Mouse (Mus musculus) cerebellum, adult 2 months (tissue): ENCODE measurements around the gene Tspan9. TPM values are rescaled to one million over a fixed set of nuclear protein-coding genes. Genes with fewer than 3 reads are reported as not detected.

ENCODE experiments used
- DNase-seq, 2 experiments: peaks; one replicate each; pipeline ENCODE4 v3.0.0; 2021
- H3K27ac ChIP-seq: fragments of 200-500 bp; 2 replicates; pipeline ENCODE4 v1.5.1; 2012; ENCODE audit warnings: low read length, control low read depth, inconsistent platforms; ENCODE audit not compliant: insufficient read depth
- H3K27me3 ChIP-seq: fragments of 200-500 bp; 2 replicates; pipeline ENCODE4 v1.6.1; 2012; ENCODE audit warnings: inconsistent platforms, mild to moderate bottlenecking, low read length, moderate library complexity; ENCODE audit not compliant: control insufficient read depth, insufficient read depth
- H3K4me1 ChIP-seq: fragments of 200-500 bp; 2 replicates; pipeline ENCODE4 v1.6.1; 2011; ENCODE audit warnings: low read length; ENCODE audit not compliant: control insufficient read depth, insufficient read depth
- H3K4me3 ChIP-seq: fragments of 200-500 bp; replicated peaks from 2 replicates; pipeline ENCODE3; 2011; ENCODE audit warnings: mild to moderate bottlenecking, low read depth, low read length, control low read depth; ENCODE audit not compliant: insufficient read depth
- CTCF ChIP-seq: fragments of 200-500 bp; IDR thresholded peaks from 2 replicates; pipeline ENCODE4 v1.5.1; 2011; ENCODE audit warnings: low read depth, mild to moderate bottlenecking, control low read depth, low read length, moderate library complexity, borderline replicate concordance; ENCODE audit not compliant: insufficient read depth
- POLR2A ChIP-seq: fragments of 200-500 bp; IDR thresholded peaks from 2 replicates; pipeline ENCODE4 v1.6.1; 2011; ENCODE audit warnings: low read length, control low read depth, borderline replicate concordance; ENCODE audit not compliant: insufficient read depth
- WGBS: fragments of 180-500 bp; shearing (Covaris S2); methylation state at CpG from one replicate; pipeline ENCODE4 v1.1.7; 2018; 5-methylcytosine and 5-hydroxymethylcytosine counted together
- polyA plus RNA-seq: library from polyadenylated mRNA; depleted of rRNA; stranded (reverse); fragments of >200 nt; gene quantifications from 2 replicates; pipeline ENCODE4 v1.2.3, GENCODE M21; 2012

Gene Tspan9
- polyA plus RNA-seq, 1 experiment, result 303 TPM

- TF ChIP-seq CTCF, result no peak
- TF ChIP-seq POLR2A, result no peak
- Histone ChIP-seq H3K4me1 (no peaks in the 10 kb centered on the region), H3K4me3 (no peak overlapping the region), H3K27me3 (no peaks in the 10 kb centered on the region), H3K27ac (no peak overlapping the region)
- 68% methylated on average over 5 of the region's 5 CpGs for WGBS
- DNase-seq, result no peak
Observed at GRCm38 (mm10) chr6:128122127-128122526, 21.3 kb downstream of the Tspan9 start.

GRCm38 (mm10) chr6:128121691-128122090, 21.7 kb downstream of the Tspan9 start:
- Histone ChIP-seq H3K27me3 (no peaks in the 10 kb centered on the region), H3K4me3 (no peak overlapping the region), H3K4me1 (no peaks in the 10 kb centered on the region), H3K27ac (no peak overlapping the region)
- no peak for DNase-seq
- 82% methylated on average over 5 of the region's 5 CpGs for WGBS
- no peak for TF ChIP-seq CTCF
- TF ChIP-seq POLR2A, result no peak

- DNase-seq, result no peak
- no peak overlapping the region for H3K4me3 ChIP-seq
- WGBS, result 49% methylated on average over 12 of the region's 12 CpGs
- TF ChIP-seq CTCF (no peak), POLR2A (no peak)
- H3K27me3 ChIP-seq, result no peaks in the 10 kb centered on the region
- no peaks in the 10 kb centered on the region for H3K4me1 ChIP-seq
- H3K27ac ChIP-seq, result no peak overlapping the region
Observed at GRCm38 (mm10) chr6:128120806-128121205, 22.6 kb downstream of the Tspan9 start.

- TF ChIP-seq CTCF (no peak), POLR2A (no peak)
- no peaks in the 10 kb centered on the region for H3K27me3 ChIP-seq
- 95% methylated on average over 7 of the region's 7 CpGs for WGBS
Observed at GRCm38 (mm10) chr6:128118670-128119230, 24.6 kb downstream of the Tspan9 start.

GRCm38 (mm10) chr6:128116836-128117542, 26.4 kb downstream of the Tspan9 start:
- Histone ChIP-seq H3K27ac (no peak overlapping the region), H3K27me3 (no peaks in the 10 kb centered on the region), H3K4me3 (no peak overlapping the region), H3K4me1 (peaks cover 3% of the 10 kb centered on the region; the same call in 1 of the 2 replicates)
- WGBS, result 76% methylated on average over 10 of the region's 10 CpGs
- no peak for DNase-seq
- TF ChIP-seq CTCF (no peak), POLR2A (no peak)

More at GRCm38 (mm10) chr6:128118670-128119230, 24.6 kb downstream of the Tspan9 start:
- Histone ChIP-seq H3K4me3 (no peak overlapping the region), H3K27ac (no peak overlapping the region), H3K4me1 (peaks cover 3% of the 10 kb centered on the region; the same call in 1 of the 2 replicates)
- no peak for DNase-seq

GRCm38 (mm10) chr6:128116344-128116743, 27.1 kb downstream of the Tspan9 start:
- TF ChIP-seq CTCF (no peak), POLR2A (no peak)
- Histone ChIP-seq H3K27ac (no peak overlapping the region), H3K27me3 (no peaks in the 10 kb centered on the region), H3K4me3 (no peak overlapping the region), H3K4me1 (peaks cover 3% of the 10 kb centered on the region; the same call in 1 of the 2 replicates)
- DNase-seq, result no peak
- WGBS, result 87% methylated on average over 2 of the region's 2 CpGs

GRCm38 (mm10) chr6:128115121-128115520, 28.3 kb downstream of the Tspan9 start:
- Histone ChIP-seq H3K27ac (no peak overlapping the region), H3K4me1 (peaks cover 3% of the 10 kb centered on the region; the same call in 1 of the 2 replicates), H3K4me3 (no peak overlapping the region), H3K27me3 (no peaks in the 10 kb centered on the region)
- TF ChIP-seq POLR2A (no peak), CTCF (no peak)
- DNase-seq, result no peak
- 80% methylated on average over 6 of the region's 6 CpGs for WGBS

- 69% methylated on average over 3 of the region's 3 CpGs for WGBS
- Histone ChIP-seq H3K4me3 (no peak overlapping the region), H3K27me3 (no peaks in the 10 kb centered on the region), H3K4me1 (peaks cover 11% of the 10 kb centered on the region), H3K27ac (no peak overlapping the region)
- TF ChIP-seq POLR2A (no peak), CTCF (no peak)
- no peak for DNase-seq
Observed at GRCm38 (mm10) chr6:128112605-128113004, 30.8 kb downstream of the Tspan9 start.
